Mouse (Mus musculus): ENCODE data around the gene Ckmt1.

Gene Ckmt1

DNA sequence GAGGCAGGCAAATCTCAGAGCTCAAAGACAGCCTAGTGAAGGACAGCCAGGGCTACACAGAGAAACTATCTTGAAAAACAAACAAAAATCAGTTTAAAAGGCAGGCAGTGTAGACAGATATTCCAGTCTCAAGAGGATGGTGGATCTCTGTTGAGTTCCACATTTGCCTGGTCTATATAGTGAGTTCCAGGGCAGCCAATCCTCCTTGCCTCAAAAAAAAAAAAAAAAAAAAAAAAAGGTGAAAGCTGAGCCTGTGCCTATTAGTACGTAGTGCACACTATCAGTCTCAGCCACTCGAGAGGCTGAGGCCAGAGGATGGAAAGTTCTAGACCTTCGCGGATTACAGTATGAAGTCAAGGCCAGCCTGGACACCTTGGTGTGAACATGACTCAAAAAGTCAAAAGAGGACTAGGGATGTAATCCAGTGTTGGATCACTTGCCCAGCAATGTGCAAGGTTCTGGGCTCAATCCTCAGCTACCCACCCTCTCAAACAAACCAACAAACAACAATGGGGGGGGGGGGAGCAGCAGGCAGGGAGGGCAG is 55.4 kb downstream of the Ckmt1 start:
- peak in 1 of 2 experiments; percentile 2 for DNase-seq (ENCODE audit: low spot score in 2 of 2)

All from urinary bladder, postnatal 36 days (tissue).